Mouse (Mus musculus): ENCODE data around the gene Mthfd1.
A peak's percentile ranks its signal among the peaks of the same experiment; 100 is the strongest.
"Not testable (repeated sequence)": the region's sequence is repeated elsewhere in the genome, so short reads cannot be mapped to it uniquely, and the experiment has no call there.

Mthfd1 gene

DNA sequence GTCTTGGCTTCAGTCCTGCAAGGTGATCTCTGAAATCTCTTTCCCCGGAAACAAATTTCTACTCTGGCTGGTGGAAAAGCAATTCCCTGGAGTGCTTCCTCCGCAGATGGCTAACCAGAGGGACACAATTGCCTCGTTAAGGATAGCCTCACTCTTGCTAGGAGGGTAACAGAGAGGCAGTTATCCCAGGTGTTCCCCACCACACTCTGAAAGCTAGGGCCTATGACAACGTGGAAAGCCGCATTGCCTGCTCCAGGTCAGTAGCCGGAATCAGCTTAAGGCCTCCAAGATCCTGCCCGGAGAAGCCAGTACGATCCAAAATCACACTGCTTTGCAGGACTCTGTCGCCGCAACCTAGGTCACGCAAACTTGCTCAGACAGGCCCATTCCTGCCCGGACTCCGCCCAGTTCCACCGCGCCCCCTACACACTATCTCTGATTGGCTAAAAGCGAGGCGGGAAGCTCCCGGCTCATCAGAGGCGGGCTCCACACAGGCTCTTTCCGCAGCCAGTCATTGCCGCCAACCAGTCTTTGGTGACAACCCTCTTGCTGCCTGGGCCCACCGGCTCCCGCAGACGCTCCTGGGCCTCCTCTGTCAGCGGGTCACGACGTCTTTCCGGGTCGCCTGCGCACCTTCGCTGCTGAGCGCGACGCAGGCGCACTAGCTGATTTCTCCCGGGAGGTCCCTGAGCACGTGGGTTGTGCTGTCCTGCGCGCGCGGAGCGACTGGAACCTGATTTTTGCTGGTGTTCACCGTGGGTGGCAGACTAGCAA, at the start of gene Mthfd1:
Gene Mthfd1, plus strand, starts transcription at position 574 of the 774 bp plus-strand sequence.
- peak; percentile 95 for DNase-seq

GRCm38 (mm10) chr12:76209429-76209974, 45.6 kb upstream of the Mthfd1 start:
- DNase-seq, result no peak

GRCm38 (mm10) chr12:76215121-76215520, 40.0 kb upstream of the Mthfd1 start:
- DNase-seq, result no peak

- no peak for DNase-seq
Measured at GRCm38 (mm10) chr12:76216716-76217115, 38.4 kb upstream of the Mthfd1 start.

DNA sequence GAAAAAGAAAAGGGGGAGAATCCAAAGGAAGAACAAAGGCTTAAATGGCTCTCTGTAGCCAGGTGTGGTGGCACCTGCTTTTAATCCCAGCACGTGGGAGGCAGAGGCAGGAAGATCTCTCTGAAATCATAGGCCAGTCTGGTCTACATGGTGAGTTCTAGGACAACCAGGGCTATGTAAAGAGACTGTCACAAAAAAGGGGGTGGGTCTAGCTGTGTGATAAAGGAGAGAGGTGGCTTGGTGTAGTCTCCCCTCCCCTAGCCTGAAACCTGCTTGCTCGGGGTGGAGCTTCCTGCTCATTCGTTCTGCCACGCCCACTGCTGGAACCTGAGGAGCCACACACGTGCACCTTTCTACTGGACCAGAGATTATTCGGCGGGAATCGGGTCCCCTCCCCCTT, 33.0 kb upstream of the Mthfd1 start:
- not testable (repeated sequence) for DNase-seq

GRCm38 (mm10) chr12:76230644-76231043, 24.5 kb upstream of the Mthfd1 start:
- no peak for DNase-seq

DNA sequence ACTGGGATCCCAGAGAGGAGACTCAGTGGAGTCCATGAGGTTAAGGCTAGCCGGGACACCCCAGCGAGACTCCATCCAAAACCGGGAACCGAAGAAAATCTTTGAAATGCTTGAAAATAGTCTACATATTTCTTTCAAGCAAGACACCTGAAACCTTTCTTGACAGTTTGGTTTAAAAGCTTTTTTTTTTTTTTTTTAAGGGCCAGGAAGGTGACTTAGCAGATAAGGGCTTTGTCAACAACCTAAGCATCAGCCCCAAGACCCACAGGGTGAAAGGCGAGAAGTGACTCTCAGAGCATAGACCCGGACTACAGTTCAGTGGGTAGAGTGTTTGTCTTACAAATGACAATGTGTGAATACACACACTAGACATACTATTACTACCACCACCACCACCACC, 19.8 kb upstream of the Mthfd1 start:
- no peak for DNase-seq

DNA sequence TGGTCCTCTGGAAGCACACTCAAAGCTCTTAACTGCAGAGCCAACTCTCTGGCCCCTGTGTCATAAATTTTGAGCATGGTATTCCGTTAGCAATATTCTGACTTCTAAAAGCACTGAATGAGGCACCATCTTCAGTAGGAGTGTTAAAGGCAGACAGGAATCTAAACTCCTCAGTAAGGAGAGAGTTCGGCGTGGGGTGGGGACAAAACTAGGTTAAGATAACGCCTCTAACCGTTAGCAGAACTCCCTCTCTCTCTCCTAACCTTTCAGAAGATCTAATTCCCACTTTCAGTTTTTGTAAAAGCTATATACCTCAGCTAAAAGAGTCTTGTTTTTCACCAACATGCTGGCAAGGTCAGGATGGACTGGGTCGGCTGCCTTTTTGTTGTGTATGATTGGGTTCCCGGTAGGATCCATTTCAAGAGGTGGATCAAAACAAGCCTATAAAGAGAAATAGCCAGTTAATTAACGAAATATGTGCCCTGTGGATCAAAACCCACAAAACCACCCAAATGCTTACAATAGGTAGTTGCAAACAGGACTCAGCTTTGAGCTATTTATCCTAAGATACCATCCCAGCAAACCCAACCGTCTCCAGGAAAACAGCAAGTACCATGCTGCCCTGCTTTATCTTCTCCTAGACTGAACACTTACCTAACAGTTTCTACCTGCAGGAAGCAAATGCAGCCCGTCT, 15.8 kb upstream of the Mthfd1 start:
- DNase-seq, result no peak

- no peak for DNase-seq
Measured at GRCm38 (mm10) chr12:76239839-76240571, 15.1 kb upstream of the Mthfd1 start.

GRCm38 (mm10) chr12:76240670-76241069, 14.4 kb upstream of the Mthfd1 start:
- DNase-seq, result no peak

- no peak for DNase-seq
Measured at GRCm38 (mm10) chr12:76241084-76241483, 14.0 kb upstream of the Mthfd1 start.

DNA sequence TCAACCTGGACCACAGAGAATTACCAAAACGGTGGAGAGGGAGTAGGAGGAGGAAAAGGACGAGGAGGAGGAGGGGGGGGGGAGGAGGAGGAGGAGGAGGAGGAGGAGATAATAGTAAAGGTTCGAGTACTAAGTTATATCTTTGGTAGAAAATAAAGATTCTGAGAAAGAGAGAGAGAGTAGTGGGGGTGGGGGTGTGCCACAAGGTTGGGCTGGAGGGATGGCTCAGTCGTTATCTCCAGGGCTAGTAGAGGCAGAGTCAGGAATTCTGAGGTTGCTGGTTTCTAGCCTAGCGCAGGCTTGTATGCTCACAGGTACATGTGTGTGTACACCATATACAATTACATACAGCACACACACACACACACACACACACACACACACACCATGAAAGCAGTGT, 13.3 kb upstream of the Mthfd1 start:
- DNase-seq, result no peak

GRCm38 (mm10) chr12:76244981-76245380, 10.1 kb upstream of the Mthfd1 start:
- DNase-seq, result no peak

- DNase-seq, result no peak
Measured at GRCm38 (mm10) chr12:76246646-76247045, 8.5 kb upstream of the Mthfd1 start, which contains the start of gene Tex21. Gene Tex21 (minus strand): TSS chr12:76246746.

DNA sequence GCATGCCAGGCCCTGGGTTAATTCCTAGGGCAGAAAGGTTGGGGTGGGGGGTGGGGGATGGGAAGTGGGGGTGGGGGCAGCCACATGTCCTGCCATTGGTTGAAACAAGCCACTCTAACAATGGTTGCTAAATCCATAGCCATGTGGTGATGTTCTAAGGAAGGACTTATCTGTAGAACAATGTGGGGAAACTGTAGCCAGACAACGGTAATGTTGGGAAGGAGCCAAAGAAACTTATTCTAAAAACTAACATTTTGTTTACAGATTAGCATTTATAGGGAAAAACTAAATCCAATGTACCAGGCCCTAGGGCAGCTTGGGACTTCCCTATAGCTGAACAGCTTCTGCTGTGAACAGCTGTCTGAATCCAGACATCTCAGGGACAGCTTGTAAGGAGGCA, 2.0 kb upstream of the Mthfd1 start:
- no peak for DNase-seq

DNA sequence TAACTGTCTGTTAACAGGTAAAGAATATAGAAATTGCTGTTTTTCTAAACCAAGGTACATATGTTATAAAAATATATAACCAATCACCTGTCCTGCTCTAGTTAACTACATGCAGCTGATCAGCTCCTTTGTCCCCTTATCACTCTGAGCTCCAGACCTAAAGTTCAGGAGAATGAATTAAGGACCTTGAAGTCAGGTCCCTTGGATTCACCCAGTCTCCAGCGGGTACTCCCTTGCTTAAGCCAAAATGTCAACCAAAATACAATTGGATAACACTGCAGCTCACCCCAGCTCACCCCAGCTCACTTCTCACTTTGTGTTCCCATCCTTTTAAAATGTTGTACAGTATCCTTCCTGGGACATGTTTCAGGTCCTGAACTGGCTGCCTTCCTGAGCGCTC, 1.5 kb upstream of the Mthfd1 start:
- no peak for DNase-seq

DNA sequence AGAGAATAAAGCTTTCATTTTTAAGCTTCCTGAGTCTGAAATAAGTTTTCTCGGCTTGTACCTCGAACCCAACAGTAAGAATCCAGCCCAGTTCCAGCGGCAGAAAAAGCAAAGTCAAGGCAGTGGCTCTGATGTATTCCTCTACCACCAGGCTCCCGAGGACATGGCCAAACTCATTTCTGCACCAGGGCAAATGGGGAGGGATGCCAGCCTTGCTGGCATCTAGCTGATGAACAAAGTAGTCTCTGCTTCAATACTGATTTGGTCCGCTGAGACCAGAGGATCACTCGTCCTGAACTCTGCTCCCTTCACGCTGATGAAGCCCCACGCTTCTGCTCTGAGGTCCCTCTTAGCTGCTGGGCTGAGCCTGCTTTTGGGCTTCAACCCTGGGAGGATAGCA, 1.1 kb upstream of the Mthfd1 start:
- DNase-seq, result no peak

- peak; percentile 42 for DNase-seq
Measured at GRCm38 (mm10) chr12:76255499-76255875, 389 bp downstream of the Mthfd1 start.

DNA sequence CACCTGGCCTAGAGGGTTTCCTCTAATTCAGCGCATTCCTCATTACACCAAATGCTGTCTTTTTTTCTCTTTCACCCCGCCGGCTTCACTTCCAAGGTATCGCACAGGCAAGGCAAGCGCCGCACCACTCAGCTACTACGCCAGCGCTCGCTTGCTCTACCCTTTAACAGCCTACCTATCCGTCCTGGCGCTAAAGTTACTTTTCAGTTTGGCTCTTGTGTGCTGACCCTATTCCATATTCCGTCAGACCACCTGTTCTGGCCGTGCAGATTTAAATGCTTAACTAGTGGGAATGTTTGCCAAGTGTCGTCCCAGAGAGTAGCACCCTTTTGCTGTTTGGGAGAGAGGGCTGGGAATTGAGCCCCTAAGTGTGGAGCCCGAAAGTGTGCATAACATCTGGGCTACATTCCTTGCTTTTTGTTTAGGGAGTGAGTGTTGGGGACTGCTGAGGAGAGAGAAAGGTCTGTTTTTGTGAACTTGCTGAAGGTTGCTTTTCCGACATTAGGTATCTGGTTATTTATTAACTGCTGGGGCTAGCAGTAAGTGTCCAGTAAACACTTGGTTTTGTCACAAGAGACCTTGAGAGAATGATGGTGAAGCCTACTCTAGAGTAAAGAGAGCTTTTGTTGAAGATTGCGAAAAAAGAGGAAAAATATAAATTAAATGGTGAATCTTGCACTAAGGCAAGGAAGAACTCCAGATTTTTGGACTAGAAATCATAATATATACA, 1.2 kb downstream of the Mthfd1 start:
- peak; percentile 36 for DNase-seq

- no peak for DNase-seq
Measured at GRCm38 (mm10) chr12:76260673-76261072, 5.6 kb downstream of the Mthfd1 start.

DNA sequence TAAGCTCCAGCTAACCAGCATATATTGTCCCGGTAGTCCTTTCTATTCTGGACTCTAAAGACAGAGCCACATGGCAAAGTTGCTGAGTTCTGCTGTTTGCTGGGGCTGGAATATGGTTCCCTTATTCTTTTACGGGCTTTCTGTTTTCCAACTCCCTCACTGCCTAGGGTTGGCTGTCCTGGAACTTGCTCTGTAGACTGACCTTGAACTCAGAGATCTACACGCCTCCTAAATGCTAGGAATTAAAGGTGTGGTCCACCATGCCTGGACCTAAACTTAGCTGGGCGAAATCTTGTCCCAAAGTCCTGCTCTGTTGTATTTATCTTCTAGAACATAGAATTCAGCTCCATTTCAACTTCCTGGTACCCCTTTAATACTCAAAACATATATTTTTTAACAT, 6.5 kb downstream of the Mthfd1 start:
- DNase-seq, result no peak

DNA sequence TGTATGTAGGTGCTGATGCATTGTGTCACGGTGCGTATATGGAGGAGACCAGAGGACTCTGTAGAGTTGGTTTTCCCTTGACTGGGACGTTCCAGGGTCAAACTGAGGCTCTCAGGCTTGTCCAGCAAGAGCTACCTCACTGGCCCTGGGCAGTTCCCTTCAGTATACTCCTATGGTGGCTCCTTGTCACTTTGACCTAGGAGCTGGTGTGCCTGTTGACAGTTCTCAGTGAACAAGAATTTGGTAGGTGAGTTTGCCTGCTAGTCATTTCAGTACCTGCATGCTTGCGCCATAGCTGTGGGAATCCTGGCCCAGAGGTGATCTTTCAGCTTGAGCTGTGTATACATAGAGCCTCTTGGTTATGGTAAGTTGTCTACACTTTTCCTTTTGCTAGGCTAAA, 7.8 kb downstream of the Mthfd1 start:
- no peak for DNase-seq

DNA sequence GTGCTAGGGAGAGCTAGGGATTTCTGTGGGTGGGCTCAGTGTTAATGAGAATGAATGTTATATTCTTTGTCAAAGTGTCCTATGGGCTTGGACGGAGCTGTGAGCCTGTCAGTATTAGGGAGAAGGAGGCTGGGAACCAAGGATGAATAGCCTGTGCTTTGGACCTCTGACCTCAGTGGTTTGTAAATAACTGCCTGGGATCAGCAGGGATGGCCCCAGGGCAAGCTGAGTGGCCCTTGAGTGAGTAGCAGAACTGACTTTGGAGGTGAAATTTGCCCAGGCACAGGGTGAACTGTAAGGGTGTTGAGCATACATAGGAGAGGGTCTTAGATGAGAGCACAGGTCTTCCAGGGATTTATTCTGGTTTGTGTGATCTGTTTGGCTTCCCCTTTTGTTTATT, 8.8 kb downstream of the Mthfd1 start:
- no peak for DNase-seq

Data from kidney, postnatal 10 days (tissue).